Mouse (Mus musculus) splenic B cell, adult 2 months (primary cell): ENCODE results near the gene Slbp.

Experiments
- DNase-seq: peaks from one replicate; pipeline ENCODE4 v3.0.0-alpha.2; 2011; ENCODE audit warnings: low read depth, low spot score
- H3K27me3 ChIP-seq: 2 replicates; pipeline ENCODE4 v1.6.1; 2012; ENCODE audit warnings: mild to moderate bottlenecking, low read length, moderate library complexity, mixed read lengths; ENCODE audit not compliant: control insufficient read depth, poor library complexity, insufficient read depth, severe bottlenecking
- H3K36me3 ChIP-seq: 2 replicates; pipeline ENCODE4 v1.6.1; 2012; ENCODE audit warnings: mild to moderate bottlenecking, low read length, moderate library complexity, mixed read lengths; ENCODE audit not compliant: control insufficient read depth, poor library complexity, insufficient read depth, severe bottlenecking

The Slbp gene

GRCm38 (mm10) chr5:33651921-33652782, at the start of gene Slbp:
Slbp (minus strand) TSS chr5:33652574.
- DNase-seq, result peak; percentile 96
- Histone ChIP-seq H3K27me3 (no peaks in the 10 kb centered on the region; the same call in 1 of the 2 replicates), H3K36me3 (peaks cover 10% of the 10 kb centered on the region)

GRCm38 (mm10) chr5:33701832-33702231, 49.5 kb upstream of the Slbp start:
- DNase-seq, result no peak
- H3K36me3 ChIP-seq, result no peaks in the 10 kb centered on the region

GRCm38 (mm10) chr5:33700010-33700409, 47.6 kb upstream of the Slbp start:
- Histone ChIP-seq H3K36me3 (no peaks in the 10 kb centered on the region), H3K27me3 (no peaks in the 10 kb centered on the region)
- DNase-seq, result no peak

More at GRCm38 (mm10) chr5:33701832-33702231, 49.5 kb upstream of the Slbp start:
- no peaks in the 10 kb centered on the region for H3K27me3 ChIP-seq

GRCm38 (mm10) chr5:33698669-33699068, 46.3 kb upstream of the Slbp start:
- no peaks in the 10 kb centered on the region for H3K27me3 ChIP-seq

GRCm38 (mm10) chr5:33697947-33698512, 45.7 kb upstream of the Slbp start:
- no peaks in the 10 kb centered on the region for H3K36me3 ChIP-seq
- no peaks in the 10 kb centered on the region for H3K27me3 ChIP-seq
- DNase-seq, result no peak

More at GRCm38 (mm10) chr5:33698669-33699068, 46.3 kb upstream of the Slbp start:
- H3K36me3 ChIP-seq, result no peaks in the 10 kb centered on the region
- DNase-seq, result no peak

- Histone ChIP-seq H3K36me3 (no peaks in the 10 kb centered on the region), H3K27me3 (no peaks in the 10 kb centered on the region)
- no peak for DNase-seq
These were observed 45.2 kb upstream of the Slbp start for GRCm38 (mm10) chr5:33697534-33697933.

GRCm38 (mm10) chr5:33696430-33696829, 44.1 kb upstream of the Slbp start:
- no peak for DNase-seq
- no peaks in the 10 kb centered on the region for H3K36me3 ChIP-seq
- no peaks in the 10 kb centered on the region for H3K27me3 ChIP-seq

GRCm38 (mm10) chr5:33695718-33696121, 43.3 kb upstream of the Slbp start:
- no peaks in the 10 kb centered on the region for H3K27me3 ChIP-seq
- H3K36me3 ChIP-seq, result no peaks in the 10 kb centered on the region
- DNase-seq, result no peak

- no peak for DNase-seq
- no peaks in the 10 kb centered on the region for H3K27me3 ChIP-seq
- H3K36me3 ChIP-seq, result no peaks in the 10 kb centered on the region
These were observed 42.7 kb upstream of the Slbp start for GRCm38 (mm10) chr5:33694848-33695717.

- Histone ChIP-seq H3K36me3 (no peaks in the 10 kb centered on the region), H3K27me3 (no peaks in the 10 kb centered on the region)
- DNase-seq, result no peak
These were observed 42.1 kb upstream of the Slbp start for GRCm38 (mm10) chr5:33694461-33694847.

- DNase-seq, result no peak
- no peaks in the 10 kb centered on the region for H3K27me3 ChIP-seq
- H3K36me3 ChIP-seq, result no peaks in the 10 kb centered on the region
These were observed 40.0 kb upstream of the Slbp start for GRCm38 (mm10) chr5:33692393-33692792.

GRCm38 (mm10) chr5:33689852-33690645, 37.7 kb upstream of the Slbp start:
- Histone ChIP-seq H3K36me3 (no peaks in the 10 kb centered on the region), H3K27me3 (no peaks in the 10 kb centered on the region)
- DNase-seq, result no peak

- no peak for DNase-seq
- Histone ChIP-seq H3K36me3 (no peaks in the 10 kb centered on the region), H3K27me3 (no peaks in the 10 kb centered on the region)
These were observed 37.0 kb upstream of the Slbp start for GRCm38 (mm10) chr5:33689221-33689844.
